ENCODE assay signal across 20 mouse cellular contexts in genomic region chr7:121585721-121586120, GRCm38 (mm10).
"Had no signal": no experiment of that assay in that cellular context is flagged by ENCODE, and none has a peak within 500 bp of the region (broad histone marks: within the 10 kb centered on the region; RNA-seq: fewer than 3 reads in every experiment).

No protein-coding gene starts in this region.

- H3K9me3 ChIP-seq: liver, embryonic 15.5 days; lung, embryonic 15.5 days; megakaryocyte, embryonic 14.5 days; midbrain, embryonic 13.5 days; midbrain, embryonic 15.5 days; neural tube, embryonic 13.5 days had no signal

- H3K27ac ChIP-seq: liver, embryonic 15.5 days; lung, embryonic 15.5 days; macrophage; midbrain, embryonic 13.5 days; midbrain, embryonic 15.5 days; neural tube, embryonic 13.5 days had no signal

- H3K27me3 ChIP-seq: liver, embryonic 15.5 days; lung, embryonic 15.5 days; megakaryocyte, embryonic 14.5 days; midbrain, embryonic 15.5 days; neural tube, embryonic 13.5 days had no signal

- DNase-seq: liver, postnatal 0 days; lung, adult 2 months; lung, postnatal 14 days; lung, postnatal 36 days; right cerebral cortex, adult 18-20 months; right cerebral cortex, postnatal 25 days; right cerebral cortex, postnatal 4 days; spleen, adult 18-20 months; thymus, adult 18-20 months; thymus, postnatal 14 days; thymus, postnatal 36 days had no signal

- H3K4me3 ChIP-seq: liver, embryonic 15.5 days; lung, embryonic 15.5 days; megakaryocyte, embryonic 14.5 days; midbrain, embryonic 13.5 days; midbrain, embryonic 15.5 days; neural tube, embryonic 13.5 days had no signal

- H3K4me1 ChIP-seq: liver, embryonic 15.5 days; lung, embryonic 15.5 days had no signal

- H3K9ac ChIP-seq: liver, embryonic 15.5 days; liver, postnatal 0 days; lung, embryonic 15.5 days; midbrain, embryonic 13.5 days; midbrain, embryonic 15.5 days; neural tube, embryonic 13.5 days had no signal

- H3K36me3 ChIP-seq: liver, embryonic 15.5 days; lung, embryonic 15.5 days; midbrain, embryonic 13.5 days; midbrain, embryonic 15.5 days; neural tube, embryonic 13.5 days had no signal

- ATAC-seq: liver, postnatal 0 days; lung, postnatal 0 days; midbrain, embryonic 13.5 days; midbrain, embryonic 15.5 days had no signal

- H3K4me2 ChIP-seq: liver, embryonic 15.5 days; lung, embryonic 15.5 days; midbrain, embryonic 11.5 days; midbrain, embryonic 13.5 days; midbrain, embryonic 15.5 days; neural tube, embryonic 13.5 days had no signal
